Mouse (Mus musculus) ES-E14 (cell line): ENCODE results near the gene Olfr1417.

Experiments
- CHD2 ChIP-seq: IDR thresholded peaks from 2 replicates; pipeline ENCODE4 v1.6.1; 2014; ENCODE audit warnings: mild to moderate bottlenecking, low read depth, low read length, inconsistent platforms
- HCFC1 ChIP-seq: IDR thresholded peaks from 2 replicates; pipeline ENCODE4 v1.6.1; 2012; ENCODE audit warnings: low read length, inconsistent platforms, borderline replicate concordance; ENCODE audit not compliant: insufficient read depth
- ZC3H11A ChIP-seq: IDR thresholded peaks from 2 replicates; pipeline ENCODE4 v1.6.1; 2012; ENCODE audit warnings: low read depth, mild to moderate bottlenecking, inconsistent platforms, low read length, borderline replicate concordance

GRCm38 (mm10) chr19:11839119-11839518 lies at the start of gene Olfr1417:
- TF ChIP-seq ZC3H11A (no peak), CHD2 (no peak), HCFC1 (no peak)
